Mouse (Mus musculus) large intestine, adult 2 months (tissue): ENCODE results near the gene Specc1l. TPM values are rescaled to one million over a fixed set of nuclear protein-coding genes. Genes with fewer than 3 reads are reported as not detected.

ENCODE experiments used
- DNase-seq: peaks from one replicate; pipeline ENCODE4 v3.0.0-alpha.2; 2012; ENCODE audit warnings: low read depth, low spot score
- WGBS: fragments of 180-500 bp; shearing (Covaris S2); methylation state at CpG from one replicate; pipeline ENCODE4 v1.1.7; 2018; 5-methylcytosine and 5-hydroxymethylcytosine counted together
- polyA plus RNA-seq: library from polyadenylated mRNA; depleted of rRNA; stranded (reverse); fragments of >200 nt; gene quantifications from 2 replicates; pipeline ENCODE4 v1.2.3, GENCODE M21; 2012

The Specc1l gene
- polyA plus RNA-seq, 1 experiment: 26.2 TPM

DNA sequence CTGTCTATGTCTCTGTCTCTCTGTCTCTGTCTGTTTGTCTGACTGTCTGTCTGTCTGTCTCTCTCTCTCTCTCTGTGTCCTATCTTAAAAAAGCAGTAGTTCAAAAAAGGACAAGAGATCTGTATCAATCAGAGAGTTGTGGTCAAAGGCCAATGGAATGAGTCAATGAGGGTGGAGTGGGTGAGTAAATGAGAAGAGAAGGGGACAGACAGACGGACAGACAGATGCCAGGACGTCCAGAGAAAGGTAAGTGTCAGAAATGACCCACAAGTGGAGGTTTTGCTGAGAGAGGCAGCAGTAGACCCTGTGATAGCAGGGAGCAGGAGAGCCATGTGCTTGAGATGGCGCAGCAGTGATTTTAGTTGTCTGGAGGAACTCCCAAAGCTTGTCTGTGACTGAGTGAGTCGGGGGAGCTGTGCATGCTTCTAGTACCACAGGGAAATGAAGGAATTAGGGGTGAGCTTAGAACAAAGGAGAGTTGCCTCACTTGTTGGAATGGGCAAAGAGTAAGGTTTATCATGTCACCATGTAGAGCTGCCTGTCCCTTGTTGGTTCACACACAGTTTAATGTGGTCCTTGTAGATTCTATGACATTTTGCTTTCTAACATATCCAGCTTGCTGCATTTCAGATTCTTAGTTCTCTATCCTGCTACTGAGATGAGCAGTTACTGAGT, 10.2 kb downstream of the Specc1l start:
- 42% methylated on average over 4 of the region's 4 CpGs for WGBS
- DNase-seq: no peak

GRCm38 (mm10) chr10:75222611-75222998, 10.7 kb downstream of the Specc1l start:
- 35% methylated on average over 5 of the region's 5 CpGs for WGBS
- DNase-seq: no peak

- no peak for DNase-seq
- WGBS: 66% methylated on average over 3 of the region's 3 CpGs
Observed at GRCm38 (mm10) chr10:75224154-75224553, 12.3 kb downstream of the Specc1l start.

GRCm38 (mm10) chr10:75224630-75225029, 12.8 kb downstream of the Specc1l start:
- 20% methylated on average over 1 of the region's 2 CpGs for WGBS
- no peak for DNase-seq

DNA sequence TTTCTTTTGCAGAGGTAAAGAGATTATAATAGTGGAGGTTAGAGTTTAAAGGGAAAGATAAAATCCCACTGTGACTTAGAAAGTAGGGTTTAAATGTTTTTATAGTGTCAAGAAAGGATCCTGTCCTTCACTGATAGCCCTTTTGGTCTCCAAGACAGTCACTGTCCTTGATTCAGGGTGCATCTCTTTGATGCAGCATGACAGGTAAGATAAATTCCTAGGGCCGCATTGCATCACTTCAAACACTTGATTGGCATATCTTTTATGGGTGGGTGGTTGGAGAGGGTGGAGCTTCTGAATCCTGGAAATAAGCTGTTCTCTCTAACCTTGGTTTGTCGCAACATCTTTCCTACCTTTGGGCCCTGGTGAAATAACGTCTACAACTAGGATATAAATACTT, 15.5 kb downstream of the Specc1l start:
- WGBS: 89% methylated on average over 3 of the region's 3 CpGs
- DNase-seq: no peak

DNA sequence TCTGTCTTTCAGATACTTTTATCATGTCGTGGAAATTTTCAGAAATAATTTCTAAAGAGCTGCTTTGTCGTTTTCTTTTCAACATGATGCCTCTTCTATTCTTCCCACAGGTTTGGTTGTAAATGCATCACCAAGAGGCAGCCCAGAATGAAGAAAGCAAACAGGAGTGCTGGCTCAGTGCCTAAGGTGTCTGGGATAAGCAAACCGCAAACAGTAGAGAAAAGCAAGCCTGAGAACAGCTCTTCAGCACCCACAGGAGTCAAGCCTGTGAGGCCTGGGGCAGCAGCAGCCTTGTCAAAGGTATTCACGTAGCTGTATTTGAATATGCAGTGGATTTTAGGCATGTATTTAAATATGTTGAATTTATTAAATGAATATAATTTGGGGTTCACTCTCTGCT, 18.7 kb downstream of the Specc1l start:
- WGBS: 24% methylated on average over 4 of the region's 4 CpGs
- no peak for DNase-seq

- 95% methylated on average over 1 of the region's 1 CpGs for WGBS
- DNase-seq: no peak
Observed at GRCm38 (mm10) chr10:75231876-75232275, 20.0 kb downstream of the Specc1l start.

DNA sequence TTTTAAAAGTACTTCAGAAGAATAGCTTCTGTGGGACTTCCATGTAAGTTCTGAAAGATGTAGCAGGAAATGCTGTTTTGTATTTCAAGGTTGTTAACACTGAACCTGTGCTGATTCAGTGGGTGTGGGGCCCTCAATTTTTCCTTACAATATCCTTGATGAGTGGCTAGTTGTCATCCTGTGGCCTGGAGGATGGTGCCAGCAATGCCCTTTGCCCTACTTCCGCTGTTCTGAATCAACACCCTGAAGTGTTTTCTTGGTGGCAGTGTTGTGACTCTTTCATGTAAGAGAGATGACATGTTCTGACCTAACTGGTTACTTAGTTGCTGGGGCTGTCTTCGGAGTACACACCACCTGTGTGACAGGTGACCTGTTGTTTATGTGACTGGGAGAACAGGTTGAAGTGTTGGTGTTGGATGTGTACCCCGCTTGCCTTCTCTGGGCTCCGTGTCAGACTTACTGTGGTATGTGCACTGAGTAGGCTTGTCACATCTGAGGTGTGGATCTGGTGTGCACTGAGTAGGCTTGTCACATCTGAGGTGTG, 20.8 kb downstream of the Specc1l start:
- no peak for DNase-seq
- 73% methylated on average over 4 of the region's 4 CpGs for WGBS

DNA sequence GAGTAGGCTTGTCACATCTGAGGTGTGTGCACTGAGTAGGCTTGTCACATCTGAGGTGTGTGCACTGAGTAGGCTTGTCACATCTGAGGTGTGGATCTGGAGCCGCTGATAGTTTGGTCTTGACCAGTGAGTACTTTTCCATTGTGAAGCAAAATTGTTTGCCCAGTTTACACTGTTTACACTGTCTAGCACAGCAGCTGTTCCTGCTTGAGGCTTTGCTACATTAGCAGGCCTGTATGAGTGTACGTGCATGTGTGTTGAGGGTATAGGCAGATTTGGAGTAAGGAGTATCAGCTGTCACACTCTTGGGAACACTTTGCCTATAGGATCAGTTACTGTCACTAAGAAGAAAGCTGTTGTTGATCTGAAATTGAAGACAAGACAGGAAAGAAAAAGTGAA, 21.6 kb downstream of the Specc1l start:
- WGBS: 22% methylated on average over 2 of the region's 2 CpGs
- no peak for DNase-seq

GRCm38 (mm10) chr10:75235726-75236125, 23.9 kb downstream of the Specc1l start:
- WGBS: 94% methylated on average over 2 of the region's 2 CpGs
- DNase-seq: no peak

DNA sequence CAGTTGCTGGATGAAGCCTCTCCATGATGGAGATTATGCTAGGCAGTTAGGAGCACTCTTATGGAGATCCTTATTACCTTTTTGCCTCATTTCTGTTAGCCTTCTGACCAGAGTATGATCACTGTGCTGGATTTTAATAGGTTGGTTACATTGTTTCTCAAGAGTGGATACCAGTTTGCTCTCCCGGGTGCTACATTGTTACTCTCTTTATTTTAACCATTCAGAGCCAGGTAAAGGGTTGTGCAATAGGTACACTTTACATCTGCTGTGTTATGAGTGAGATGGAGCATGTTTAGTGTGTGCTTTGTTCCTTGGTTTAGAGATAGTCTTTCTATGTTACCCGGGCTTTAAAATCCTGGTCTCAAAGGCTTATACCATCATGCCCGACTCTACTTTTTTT, 24.3 kb downstream of the Specc1l start:
- DNase-seq: no peak
- WGBS: 80% methylated on average over 3 of the region's 3 CpGs

GRCm38 (mm10) chr10:75237166-75237565, 25.3 kb downstream of the Specc1l start:
- WGBS: 71% methylated on average over 2 of the region's 2 CpGs
- DNase-seq: no peak

GRCm38 (mm10) chr10:75240583-75241250, 28.8 kb downstream of the Specc1l start:
- DNase-seq: no peak
- 36% methylated on average over 8 of the region's 8 CpGs for WGBS

GRCm38 (mm10) chr10:75245806-75246205, 33.9 kb downstream of the Specc1l start:
- WGBS: 92% methylated on average over 13 of the region's 13 CpGs

DNA sequence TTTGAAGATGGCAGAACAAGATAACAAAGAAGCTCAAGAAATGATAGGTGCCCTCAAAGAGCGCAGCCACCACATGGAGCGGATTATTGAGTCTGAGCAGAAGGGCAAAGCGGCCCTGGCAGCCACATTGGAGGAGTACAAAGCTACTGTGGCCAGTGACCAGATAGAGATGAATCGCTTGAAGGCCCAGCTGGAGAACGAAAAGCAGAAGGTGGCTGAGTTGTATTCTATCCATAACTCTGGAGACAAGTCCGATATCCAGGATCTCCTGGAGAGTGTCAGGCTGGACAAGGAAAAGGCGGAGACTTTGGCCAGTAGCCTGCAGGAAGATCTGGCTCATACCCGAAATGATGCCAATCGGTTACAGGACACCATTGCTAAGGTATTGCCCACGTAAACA, 34.5 kb downstream of the Specc1l start:
- DNase-seq: no peak
- WGBS: 70% methylated on average over 10 of the region's 10 CpGs

More at GRCm38 (mm10) chr10:75245806-75246205, 33.9 kb downstream of the Specc1l start:
- DNase-seq: no peak

DNA sequence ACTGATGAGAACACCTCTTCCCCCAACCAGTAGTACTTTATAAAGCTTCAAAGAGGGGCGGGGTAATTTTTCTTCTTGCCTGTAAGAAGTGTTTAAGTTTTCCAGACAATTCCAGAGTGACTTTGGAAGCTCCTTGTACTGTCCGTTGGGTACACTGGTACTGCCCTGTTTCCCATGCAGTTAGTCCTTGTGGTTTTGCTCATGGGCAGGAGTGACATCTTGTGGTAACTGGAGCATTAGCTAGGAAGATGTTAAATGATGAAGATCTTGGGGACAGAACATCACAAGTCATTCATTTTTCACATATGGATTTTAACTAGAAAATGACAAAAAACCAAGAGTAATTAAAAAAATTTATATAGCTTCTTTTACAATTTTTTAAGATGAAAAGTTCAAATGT, 39.1 kb downstream of the Specc1l start:
- DNase-seq: no peak
- WGBS: 55% methylated on average over 2 of the region's 2 CpGs

DNA sequence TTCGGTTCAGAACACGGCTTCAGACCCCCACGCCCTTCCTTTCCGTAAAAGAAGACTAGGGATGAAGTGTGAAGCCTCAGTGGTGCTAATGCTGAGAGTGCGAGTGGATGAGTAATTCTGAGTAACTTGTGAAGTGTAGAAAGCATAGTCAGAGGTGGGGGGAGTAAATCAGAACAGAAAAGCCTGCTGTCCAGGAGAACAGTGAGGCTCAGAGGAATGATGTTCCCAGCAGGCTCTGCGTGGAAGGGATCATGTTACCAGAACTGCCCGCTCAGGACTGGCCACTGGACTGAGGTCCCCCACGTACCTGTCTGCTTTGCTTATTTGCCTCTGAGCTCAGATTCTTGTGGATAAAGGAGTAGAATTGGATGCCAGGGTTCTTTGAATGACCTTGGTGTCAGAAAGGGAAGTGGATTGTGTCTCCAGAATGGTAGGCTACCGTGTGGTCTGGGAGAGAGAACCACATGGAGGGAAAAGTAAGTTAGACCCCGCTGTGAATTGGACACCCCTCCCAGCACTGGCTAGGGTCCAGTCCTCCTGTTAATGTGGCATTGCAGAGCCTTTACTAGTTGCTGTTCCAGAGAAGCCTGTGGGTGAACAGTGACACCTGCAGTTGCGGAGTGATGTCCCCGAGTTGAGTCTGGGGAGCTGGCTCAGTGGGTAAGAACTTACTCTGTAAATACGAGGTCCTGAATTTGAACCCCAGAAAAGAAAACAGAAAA, 40.6 kb downstream of the Specc1l start:
- 77% methylated on average over 13 of the region's 13 CpGs for WGBS
- no peak for DNase-seq

DNA sequence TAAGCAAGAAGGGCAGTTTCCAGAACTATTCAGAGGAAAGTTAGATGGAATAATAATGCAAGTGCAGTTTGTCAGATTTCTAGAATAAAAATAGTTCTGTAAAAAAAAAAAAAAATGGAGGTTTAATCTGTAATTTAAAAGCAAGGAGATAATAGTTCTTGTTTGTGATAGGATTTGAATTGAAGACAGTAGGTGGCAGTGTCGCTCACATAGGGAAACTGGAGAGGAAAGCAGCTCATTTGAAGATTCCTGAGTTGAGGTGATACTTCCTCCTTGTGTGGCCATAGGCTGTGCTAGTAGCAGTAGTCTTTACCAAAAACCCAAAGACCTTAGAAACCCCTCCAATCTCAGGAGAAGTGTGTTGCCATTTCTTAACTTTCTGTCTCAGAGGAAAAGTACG, 43.2 kb downstream of the Specc1l start:
- 51% methylated on average over 2 of the region's 2 CpGs for WGBS
- no peak for DNase-seq

DNA sequence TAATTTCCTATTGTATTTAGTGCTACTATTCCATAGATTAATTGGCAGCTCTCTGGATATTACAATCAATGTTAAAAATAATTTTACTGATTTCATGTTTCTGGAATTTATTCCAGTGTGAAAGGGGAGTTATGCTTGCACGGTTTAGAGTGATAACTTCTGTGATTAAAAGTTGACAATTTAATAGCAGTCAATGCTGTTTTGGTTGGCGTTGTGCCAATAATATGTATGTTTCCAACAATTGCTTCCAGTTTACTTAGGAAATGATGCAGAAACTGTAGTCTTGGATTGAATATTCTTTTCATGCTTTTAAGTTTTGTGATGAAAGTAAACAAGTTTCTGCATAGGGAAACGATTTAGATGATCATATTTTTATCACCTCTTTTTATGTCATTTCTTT, 45.5 kb downstream of the Specc1l start:
- no peak for DNase-seq
- 41% methylated on average over 3 of the region's 3 CpGs for WGBS

- 60% methylated on average over 5 of the region's 5 CpGs for WGBS
Observed at GRCm38 (mm10) chr10:75258241-75258640, 46.4 kb downstream of the Specc1l start.

DNA sequence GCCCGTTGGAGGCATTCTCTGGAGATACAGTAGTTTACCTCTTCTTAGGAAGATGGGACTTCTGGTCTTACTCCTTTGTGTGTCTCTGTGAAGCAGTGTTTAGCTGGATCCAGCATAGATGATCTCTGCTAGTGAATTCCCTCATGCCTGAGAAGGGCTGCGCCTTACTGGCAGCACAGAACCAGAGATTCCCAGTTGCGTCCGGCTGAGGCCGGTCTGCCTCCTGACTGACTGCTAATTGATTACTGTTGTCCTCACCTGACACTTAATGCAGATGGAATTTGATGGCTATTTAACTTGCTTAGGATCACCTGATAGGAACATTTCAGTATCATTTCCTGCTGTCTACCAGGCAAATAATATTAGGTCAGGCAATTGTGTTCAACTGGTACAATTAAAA, 49.4 kb downstream of the Specc1l start:
- no peak for DNase-seq
- 91% methylated on average over 5 of the region's 5 CpGs for WGBS

More at GRCm38 (mm10) chr10:75258241-75258640, 46.4 kb downstream of the Specc1l start:
- DNase-seq: no peak
